Mouse (Mus musculus): ENCODE measurements around the gene Med12.

The Med12 gene

DNA sequence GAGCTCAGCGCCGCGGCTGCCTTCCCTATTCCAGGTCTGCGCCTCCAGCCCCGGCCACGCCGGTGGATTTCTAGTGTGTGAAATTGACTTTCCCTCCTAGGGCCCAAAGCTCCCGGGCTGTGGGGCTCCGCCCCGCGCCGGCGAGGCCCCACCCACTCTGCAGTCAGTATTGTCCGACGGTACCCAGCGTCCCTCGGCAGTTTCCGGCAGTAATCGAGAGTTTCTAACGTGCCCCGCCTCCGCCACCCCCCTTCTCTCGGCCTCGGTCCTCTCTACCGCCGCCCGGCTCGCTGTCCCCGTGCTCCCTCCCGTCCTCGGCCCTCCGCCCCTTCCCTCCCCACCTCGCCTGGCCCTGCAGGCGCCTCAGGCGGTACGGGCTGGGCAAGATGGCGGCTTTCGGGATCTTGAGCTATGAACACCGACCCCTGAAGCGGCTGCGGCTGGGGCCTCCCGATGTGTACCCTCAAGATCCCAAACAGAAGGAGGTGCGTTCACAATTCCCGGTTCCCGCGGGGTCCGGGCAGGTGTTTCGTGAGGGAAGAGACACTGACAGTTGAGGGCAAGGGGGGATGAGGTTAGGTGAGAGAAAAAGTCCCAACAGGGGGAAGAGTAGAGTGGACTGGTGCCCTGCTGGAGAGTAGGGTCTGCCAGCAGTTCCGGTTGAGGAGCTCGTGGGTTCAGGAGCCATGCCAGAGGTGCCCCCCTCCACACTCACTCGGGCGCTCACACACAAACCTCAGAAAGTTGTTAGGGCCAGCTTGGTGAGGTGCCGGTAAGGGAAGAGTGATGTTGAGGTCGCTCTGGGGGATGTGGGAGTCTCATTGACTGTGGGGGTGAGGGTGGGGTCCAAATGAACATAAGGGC, at the start of gene Med12:
TSS of gene Med12 (plus strand) at position 156 of the 864 bp plus-strand sequence.
- DNase-seq (ENCODE audit: low read depth) = peak; percentile 90

DNA sequence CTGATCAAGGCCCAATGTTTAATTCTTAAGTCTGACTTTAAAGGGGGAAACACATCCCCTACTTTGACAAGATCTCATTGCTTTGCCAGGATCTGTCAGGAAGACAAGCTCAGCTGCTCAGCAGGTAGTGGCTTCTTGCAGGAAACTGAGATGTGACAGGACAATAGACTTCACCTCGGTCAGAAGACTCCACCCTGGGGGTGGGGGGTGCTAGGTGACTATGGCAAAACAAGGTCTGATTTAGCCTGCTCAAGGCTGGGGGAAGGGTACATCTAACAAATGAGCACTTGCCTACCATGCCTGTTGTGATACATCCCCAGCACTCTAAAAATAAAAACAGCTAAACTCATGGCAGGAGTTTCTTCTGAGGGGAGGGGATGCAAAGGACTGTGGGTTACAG, 28.8 kb upstream of the Med12 start:
- no peak for DNase-seq (ENCODE audit: low read depth)

DNA sequence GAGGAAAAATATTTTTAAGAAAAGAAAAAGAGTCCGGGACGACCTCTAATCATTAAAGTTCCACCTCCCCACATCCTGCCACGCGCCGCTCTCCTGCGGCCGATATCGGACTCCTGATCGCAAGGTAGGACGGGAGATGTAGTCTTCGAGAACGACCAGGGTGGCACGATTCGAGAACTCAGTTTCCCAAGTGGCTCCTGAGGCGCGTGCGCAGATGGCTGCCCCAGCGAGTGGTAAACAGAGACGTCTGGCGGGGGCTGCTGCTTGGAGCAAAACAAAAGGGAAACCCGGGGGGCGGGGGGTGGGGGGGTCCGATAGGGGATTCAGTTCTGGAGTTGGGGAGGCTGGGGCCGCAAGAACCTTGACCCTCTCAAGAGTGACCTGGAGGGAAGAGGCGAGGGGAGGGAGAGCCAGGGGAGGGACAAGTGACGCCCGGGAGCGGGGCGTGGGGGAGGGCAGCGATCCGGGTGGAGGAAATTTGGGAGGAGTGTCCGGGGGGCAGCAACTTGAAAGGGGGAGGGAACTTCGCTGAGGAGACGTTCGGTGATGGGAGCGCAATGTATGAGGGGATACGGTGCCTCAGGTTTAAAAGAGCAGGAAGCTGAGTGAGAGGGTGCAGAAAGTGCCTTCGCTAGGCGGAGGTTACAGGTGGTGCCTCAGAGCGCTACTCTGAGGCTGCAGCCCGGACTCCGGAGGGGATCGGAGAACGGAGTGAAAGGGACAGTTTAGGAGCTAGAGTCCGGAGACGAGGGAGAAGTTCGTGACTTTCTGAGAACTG, 19.7 kb upstream of the Med12 start, which contains the start of gene Foxo4:
TSS of gene Foxo4 (plus strand) at position 577 of the 778 bp plus-strand sequence.
- peak; percentile 93 for DNase-seq (ENCODE audit: low read depth)

DNA sequence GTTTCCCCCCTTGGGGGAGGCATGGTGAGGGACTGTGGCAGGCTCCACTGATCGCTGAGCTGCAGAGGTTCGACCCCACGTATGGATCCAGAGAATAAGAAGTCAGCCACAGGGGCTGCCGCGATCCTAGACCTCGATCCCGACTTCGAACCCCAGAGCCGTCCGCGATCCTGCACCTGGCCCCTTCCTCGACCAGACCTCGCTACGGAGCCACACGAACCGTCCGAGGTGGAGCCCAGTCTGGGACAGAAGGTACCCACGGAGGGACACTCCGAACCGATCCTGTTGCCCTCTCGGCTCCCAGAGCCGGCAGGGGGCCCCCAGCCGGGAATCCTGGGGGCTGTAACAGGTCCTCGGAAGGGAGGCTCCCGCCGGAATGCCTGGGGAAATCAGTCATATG, 19.1 kb upstream of the Med12 start:
- no peak for DNase-seq (ENCODE audit: low read depth)

DNA sequence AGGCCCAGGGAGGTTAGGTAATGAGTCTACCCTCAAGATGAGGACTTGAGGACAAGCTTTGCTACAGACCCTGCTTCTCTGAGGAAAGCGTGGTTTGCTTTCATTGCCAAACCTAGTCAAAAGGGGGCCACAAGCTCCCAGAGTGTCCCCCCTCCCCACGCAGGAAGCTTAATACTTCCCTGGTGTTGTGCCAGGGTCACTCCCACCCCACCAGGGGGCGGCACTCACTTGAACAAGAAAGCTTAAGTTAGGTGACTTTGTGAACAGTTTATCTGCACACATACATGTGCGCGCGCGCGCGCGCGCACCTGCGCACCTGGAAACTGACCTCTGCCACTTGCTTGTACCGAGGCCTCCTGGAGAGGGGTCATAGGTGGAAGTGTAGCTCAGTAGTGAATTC, 17.2 kb upstream of the Med12 start:
- peak; percentile 39 for DNase-seq (ENCODE audit: low read depth)

DNA sequence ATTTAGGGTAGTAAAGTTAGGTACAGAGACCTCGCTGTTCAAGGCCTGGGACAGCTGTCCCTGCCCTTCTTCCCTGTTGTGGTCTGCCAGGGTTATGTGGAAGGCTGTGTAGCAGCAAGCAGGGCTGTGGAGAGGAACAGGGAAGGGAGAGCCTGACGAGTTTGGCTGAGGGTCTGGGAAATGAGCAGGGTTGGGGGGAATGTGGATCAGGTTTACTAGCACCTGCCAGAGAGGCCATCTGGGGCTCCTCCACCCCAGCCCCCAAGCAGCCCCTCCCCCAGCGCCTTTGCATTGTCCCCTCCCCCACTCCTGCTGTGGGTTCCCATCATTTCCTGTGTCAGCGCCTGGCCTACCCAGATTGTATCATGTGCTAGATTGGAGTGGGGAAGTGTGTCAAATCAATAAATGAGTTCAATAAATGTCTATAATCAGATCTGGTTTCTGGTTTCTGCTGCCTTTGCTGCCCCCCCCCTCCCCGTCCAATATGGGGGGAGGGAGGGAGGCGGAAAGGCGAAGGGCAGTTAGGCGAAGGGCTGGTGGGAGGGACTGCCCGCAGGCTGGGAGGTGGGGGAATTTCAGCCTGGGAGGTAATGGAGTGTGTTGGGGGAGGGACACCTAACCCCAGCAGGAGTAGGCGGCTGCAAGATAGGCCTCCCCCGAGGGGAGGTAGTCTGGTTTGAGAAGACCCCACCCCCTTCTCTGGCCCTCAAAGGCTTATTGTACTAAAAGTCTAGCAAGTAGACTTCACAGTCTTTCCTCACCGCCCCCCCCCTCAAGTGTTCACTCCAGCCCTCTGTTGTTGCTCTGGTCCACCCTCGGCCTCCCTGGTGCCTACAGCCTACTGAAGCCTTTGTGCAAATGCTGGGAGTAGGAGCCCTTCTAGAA, 13.1 kb upstream of the Med12 start:
- no peak for DNase-seq (ENCODE audit: low read depth)

DNA sequence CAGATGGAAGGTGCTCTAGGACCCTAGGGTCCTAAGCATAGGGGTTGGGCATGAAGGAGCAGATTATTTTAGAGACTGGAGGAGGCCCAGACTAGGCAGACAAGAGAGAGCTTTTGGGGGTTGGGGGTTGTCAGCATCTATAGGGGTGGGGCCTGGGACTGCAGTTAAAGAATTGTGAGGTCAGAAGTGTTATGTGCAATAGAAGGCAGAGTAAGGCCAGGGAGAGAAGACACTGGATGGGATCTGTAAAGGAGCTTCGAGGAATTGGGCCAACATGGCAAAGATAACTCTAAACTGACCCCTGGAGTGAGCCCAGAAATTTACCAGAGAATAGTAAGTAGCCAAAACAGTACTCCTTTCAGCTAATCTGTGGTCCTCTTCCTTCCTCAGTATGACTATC, 9.9 kb upstream of the Med12 start, which contains the start of gene Gm614:
TSS of gene Gm614 (minus strand) at position 101 of the 400 bp plus-strand sequence.
- no peak for DNase-seq (ENCODE audit: low read depth)

DNA sequence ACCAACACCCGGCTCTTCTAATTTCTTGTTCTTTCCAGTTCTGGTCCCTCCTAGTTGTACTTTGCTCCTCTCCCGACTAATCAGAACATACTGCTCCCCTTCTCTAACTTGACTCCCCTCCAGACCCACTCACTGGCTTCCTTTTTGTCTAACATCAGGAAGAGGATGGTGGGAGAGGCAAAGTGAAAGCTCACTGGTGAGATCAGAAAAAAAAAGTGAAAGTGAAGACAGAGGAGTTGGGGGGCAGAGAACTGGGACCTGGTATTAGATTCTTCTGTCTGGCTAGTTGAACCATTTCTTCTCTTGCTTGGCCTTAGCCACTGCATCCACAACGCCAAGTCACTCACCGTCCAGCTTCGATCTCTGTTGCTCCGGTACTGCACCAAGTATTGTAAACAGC, 7.2 kb upstream of the Med12 start:
- DNase-seq (ENCODE audit: low read depth) = no peak

DNA sequence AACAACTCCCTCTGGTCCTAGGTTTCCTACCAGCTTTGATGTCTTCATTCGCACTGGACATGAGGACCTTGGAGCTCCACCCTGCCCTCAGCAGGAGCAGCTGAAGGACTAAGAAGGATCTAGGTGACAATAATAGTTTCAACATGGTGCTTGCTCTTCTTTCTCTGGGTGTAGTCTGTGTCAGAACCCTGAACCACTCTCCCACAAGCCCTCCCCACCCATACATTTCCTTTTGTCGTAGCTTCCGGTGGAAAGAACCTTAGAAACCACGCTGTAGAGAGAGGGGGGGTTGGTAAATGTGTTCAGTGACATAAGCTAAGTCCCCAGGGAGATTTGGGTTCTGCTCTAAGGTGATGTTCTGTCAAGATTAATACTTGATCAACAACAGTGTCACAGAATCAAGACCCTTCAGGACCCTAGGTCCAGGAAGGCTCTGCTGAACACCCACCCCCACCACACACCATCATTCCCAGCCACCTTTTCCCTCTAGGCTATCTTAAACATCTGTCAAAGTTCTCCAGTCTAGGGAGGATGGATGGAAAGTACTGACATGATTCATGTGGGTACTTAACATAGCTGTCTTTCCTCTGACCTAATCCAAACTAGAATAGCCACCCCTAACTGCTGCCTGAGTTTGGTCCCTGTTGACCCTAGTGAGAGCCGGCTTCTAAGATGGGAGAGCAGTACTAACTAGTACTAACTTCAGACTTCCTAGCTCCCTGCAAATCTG, 5.6 kb upstream of the Med12 start, which contains the start of gene Il2rg:
TSS of gene Il2rg (minus strand) at position 231 of the 730 bp plus-strand sequence.
- peak; percentile 75 for DNase-seq (ENCODE audit: low read depth)

DNA sequence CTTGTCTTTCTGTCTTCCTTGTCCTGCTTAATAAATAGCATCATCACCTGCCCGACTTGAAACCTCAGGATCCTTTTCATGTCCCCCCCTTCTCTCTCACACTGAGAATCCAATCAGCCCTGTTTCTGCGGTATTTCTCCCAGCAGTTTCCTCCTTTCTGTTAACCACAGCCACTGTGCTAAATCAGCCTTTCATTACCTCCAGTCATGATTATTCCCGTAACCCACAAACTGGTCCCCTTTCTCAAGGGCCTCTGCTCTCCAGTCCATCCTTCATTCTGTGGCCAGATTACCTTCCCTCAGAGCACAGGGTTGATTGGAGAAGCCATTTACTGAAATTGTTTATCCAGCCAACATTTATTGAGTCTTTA, 5.1 kb upstream of the Med12 start, which contains the start of gene Gm20489:
TSS of gene Gm20489 (minus strand) at position 269 of the 370 bp plus-strand sequence.
- DNase-seq (ENCODE audit: low read depth) = no peak

DNA sequence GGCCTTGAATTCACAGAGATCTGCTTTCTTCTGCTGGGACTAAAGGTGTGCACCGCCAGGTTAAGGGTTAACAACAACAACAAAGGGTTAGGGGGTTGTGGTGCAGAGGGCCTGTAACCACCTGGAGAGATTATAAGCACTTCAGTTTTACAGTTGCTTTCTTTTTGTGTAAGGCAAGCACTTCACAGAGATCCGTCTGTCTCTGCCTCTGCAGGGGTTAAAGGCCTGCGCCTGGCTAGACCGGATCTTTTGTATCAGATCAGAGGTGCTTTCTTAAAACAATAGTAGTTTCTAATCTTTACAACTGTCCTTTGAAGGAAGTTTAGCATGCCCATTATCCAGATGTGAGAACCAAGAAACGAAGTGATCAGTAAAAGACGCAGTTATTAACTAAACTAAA, 420 bp upstream of the Med12 start:
- no peak for DNase-seq (ENCODE audit: low read depth)

DNA sequence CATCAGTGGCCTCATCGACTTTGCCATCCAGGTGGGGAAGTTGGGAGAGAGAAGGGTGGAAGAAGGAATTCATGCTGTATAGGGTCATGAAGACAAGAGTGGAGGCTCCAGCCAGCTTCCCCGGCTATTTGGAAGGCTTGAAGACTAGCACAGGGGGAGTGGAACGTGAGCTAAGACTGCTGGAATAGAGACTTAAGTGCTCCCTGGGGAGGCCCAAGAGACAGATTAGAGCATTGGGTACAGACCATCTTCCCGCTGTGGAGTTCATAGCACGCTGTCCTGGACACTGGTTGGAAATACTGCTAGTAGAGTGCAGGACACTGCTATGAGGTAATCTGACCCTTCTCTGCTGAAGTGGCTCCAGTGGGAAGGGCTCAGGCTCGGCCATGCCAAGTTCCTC, 9.0 kb downstream of the Med12 start:
- DNase-seq (ENCODE audit: low read depth) = no peak

DNA sequence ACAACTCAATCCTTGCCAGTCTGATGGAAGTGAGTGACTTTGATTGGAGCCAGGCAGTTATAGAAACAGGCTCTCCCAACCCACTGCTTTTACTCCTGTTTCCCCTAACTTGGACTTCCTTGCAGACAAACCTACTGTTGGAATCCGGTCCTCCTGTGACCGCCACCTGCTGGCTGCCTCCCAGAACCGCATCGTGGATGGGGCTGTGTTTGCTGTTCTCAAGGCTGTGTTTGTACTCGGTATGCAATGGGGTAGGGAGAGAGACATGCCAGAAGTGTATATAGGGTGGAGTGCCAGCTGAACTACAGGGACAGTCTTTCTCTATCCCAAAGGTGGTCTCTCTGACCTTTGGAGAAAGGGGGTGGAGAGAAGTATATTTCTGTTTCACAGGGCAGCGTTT, 11.7 kb downstream of the Med12 start:
- peak; percentile 51 for DNase-seq (ENCODE audit: low read depth)

DNA sequence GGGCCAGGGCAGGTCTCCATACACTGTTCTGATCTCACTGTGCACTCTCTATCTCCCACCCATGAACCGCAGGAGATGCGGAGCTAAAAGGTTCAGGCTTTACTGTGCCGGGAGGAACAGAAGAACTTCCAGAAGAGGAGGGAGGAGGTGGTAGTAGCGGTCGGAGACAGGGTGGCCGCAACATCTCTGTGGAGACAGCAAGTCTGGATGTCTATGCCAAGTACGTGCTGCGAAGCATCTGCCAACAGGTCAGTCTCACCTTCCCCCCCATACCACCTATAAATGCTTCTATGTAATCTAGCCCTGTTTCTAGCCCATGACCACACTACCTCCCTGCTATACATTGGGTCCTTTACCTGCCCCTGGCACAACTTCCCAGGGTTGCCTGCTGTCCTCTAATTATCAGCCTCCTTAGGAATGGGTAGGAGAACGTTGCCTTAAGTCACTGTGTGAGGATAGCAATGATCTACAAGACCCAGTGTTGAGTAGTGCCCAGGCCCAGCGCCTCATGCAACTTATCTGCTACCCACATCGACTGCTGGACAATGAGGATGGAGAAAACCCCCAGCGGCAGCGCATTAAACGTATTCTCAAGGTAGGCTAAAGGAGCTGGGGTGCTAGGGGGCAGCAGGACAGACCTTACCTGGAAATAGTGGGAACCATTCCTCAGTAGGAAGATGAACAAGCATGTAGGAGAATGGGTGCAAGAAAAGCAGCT, 12.3 kb downstream of the Med12 start:
- DNase-seq (ENCODE audit: low read depth) = no peak

DNA sequence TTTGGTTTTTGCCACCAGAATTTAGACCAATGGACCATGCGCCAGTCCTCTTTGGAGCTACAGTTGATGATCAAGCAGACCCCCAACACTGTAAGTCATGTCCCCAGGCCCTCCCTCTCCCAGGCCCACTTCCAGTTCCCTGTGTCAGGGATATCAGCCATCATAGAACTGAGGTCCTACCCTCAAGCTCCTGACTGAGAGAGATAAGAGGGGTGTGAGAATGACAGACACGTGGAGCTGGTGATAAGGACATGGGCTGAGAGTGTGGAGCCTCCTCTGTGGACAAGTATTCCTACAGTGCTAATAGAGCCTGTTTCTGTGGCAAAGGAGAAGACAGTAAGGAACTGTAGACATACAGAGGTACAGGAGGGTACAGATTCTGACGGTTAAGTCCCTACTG, 13.7 kb downstream of the Med12 start:
- DNase-seq (ENCODE audit: low read depth) = no peak

DNA sequence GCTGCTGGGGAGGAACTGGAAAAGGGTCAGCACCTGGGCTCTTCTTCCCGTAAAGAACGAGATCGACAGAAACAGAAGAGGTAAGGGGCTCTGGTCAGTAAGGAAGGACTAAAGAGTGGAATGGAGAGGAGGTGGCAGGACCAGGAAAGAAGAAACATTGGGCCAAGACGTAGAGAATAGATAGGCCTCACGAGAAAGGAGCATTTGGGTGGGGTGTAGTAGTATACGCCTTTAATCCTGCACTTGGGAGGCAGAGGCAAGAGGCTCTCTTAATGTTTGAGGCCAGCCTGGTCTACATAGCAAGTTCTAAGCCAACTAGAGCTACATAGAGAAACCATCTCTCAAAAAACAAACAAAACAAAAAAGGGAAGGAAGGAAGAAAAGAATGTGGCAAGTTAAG, 14.6 kb downstream of the Med12 start:
- no peak for DNase-seq (ENCODE audit: low read depth)

DNA sequence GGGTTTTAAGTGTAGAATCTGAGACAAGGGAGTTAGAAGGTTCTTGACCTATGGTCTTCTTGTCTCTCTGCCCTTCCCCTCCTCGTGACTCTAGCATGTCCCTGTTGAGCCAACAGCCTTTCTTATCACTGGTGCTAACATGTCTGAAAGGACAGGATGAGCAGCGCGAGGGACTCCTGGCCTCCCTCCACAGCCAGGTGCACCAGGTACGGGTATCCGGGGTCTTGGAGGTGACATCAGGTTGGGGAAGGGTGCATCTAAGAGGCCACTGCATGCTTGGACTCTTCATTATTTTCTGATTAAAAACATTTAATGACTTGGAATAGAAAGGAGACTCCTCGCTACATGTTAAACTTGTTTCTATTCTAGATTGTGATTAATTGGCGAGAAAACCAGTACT, 15.2 kb downstream of the Med12 start:
- no peak for DNase-seq (ENCODE audit: low read depth)

DNA sequence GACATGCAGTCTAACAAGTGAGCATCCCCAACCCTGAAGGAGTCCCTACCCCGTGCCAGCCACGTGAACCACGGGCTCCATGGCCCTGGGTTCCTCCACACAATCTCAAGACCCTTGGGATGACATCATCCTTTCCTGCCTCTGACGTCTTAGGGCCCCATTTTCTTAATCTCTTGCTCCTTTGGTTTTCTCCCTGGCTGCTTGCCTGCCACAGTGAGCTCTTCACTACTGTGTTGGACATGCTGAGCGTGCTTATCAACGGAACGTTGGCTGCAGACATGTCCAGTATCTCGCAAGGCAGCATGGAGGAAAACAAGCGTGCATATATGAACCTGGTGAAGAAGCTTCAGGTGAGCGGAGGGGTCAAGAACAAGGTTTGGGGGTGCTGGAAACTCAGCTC, 16.3 kb downstream of the Med12 start:
- no peak for DNase-seq (ENCODE audit: low read depth)

DNA sequence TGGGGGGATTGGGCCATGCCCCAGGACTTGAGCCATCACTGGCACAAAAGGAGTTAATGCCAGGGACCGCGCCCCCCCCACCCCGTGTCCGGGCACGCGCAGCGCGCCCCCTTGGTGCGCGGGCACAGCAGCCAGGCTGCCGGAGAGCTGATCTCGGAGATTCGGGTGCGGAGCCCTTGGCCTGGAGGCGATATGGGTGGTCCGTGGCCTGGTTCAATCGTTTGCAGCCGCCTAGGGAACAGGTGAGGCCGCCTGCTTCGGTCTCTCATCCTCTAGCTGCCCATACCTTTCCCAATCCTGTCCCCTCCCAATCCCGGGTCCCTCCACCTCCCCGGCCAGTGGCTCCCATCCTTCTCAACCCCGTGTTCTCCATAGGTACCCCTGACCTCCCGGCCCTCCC, 25.2 kb downstream of the Med12 start, which contains the start of gene Nlgn3:
TSS of gene Nlgn3 (plus strand) at position 114 of the 400 bp plus-strand sequence.
- no peak for DNase-seq (ENCODE audit: low read depth)

Data from 416B (cell line).